Mouse (Mus musculus) common myeloid progenitor, adult 5-6 weeks (primary cell): Measurements from ENCODE around the gene Hacd3. TPM values are rescaled to one million over a fixed set of nuclear protein-coding genes. Genes with fewer than 3 reads are reported as not detected.

Experiments
- ATAC-seq: replicated peaks from 2 replicates; pipeline ENCODE4 v1.8.0; 2016; ENCODE audit warnings: low read depth, mild to moderate bottlenecking, moderate TSS enrichment, inconsistent platforms; ENCODE audit not compliant: poor library complexity, severe bottlenecking
- total RNA-seq: library from RNA; stranded (forward); fragments of 200-1000, 187-1606 nt; gene quantifications from 2 replicates; pipeline ENCODE4 v1.2.3, GENCODE M21; 2017

Hacd3 gene
- 53.3 and 55.0 TPM in 2 replicates for total RNA-seq

- ATAC-seq, result peak; percentile 82
Observed at GRCm38 (mm10) chr9:65020991-65021886, at the start of gene Hacd3. Gene Hacd3 (minus strand): TSS chr9:65021693.

- ATAC-seq, result no peak; the same call in 1 of the 2 replicates
Observed at GRCm38 (mm10) chr9:65070587-65070986, 49.1 kb upstream of the Hacd3 start.

GRCm38 (mm10) chr9:65064251-65064650, 42.8 kb upstream of the Hacd3 start:
- no peak for ATAC-seq

GRCm38 (mm10) chr9:65050981-65051380, 29.5 kb upstream of the Hacd3 start:
- no peak for ATAC-seq

- ATAC-seq, result no peak
Observed at GRCm38 (mm10) chr9:65049422-65049821, 27.9 kb upstream of the Hacd3 start.

GRCm38 (mm10) chr9:65046993-65047392, 25.5 kb upstream of the Hacd3 start:
- ATAC-seq, result no peak

- 0 out of 2 replicates have a peak, but pooled peaks have one; percentile 15 for ATAC-seq
Observed at GRCm38 (mm10) chr9:65041430-65041829, 19.9 kb upstream of the Hacd3 start.

GRCm38 (mm10) chr9:65036861-65037260, 15.4 kb upstream of the Hacd3 start:
- ATAC-seq, result no peak

- ATAC-seq, result no peak
Observed at GRCm38 (mm10) chr9:65036456-65036855, 15.0 kb upstream of the Hacd3 start.

- peak; percentile 95 for ATAC-seq
Observed at GRCm38 (mm10) chr9:65032269-65033108, 11.0 kb upstream of the Hacd3 start, which contains the start of gene Dpp8. Gene Dpp8 (plus strand): TSS chr9:65032414.

- 0 out of 2 replicates have a peak, but pooled peaks have one; percentile 1 for ATAC-seq
Observed at GRCm38 (mm10) chr9:65031894-65032268, 10.4 kb upstream of the Hacd3 start.

GRCm38 (mm10) chr9:65031355-65031754, 9.9 kb upstream of the Hacd3 start:
- ATAC-seq, result peak; percentile 53

- ATAC-seq, result no peak
Observed at GRCm38 (mm10) chr9:65028313-65028712, 6.8 kb upstream of the Hacd3 start.

- ATAC-seq, result no peak
Observed at GRCm38 (mm10) chr9:65027241-65027640, 5.7 kb upstream of the Hacd3 start.

- ATAC-seq, result no peak
Observed at GRCm38 (mm10) chr9:65023447-65023846, 2.0 kb upstream of the Hacd3 start.

- ATAC-seq, result no peak
Observed at GRCm38 (mm10) chr9:65022580-65023135, 1.2 kb upstream of the Hacd3 start.

- ATAC-seq, result peak; percentile 53; the same call in 1 of the 2 replicates
Observed at GRCm38 (mm10) chr9:65021887-65022579, 540 bp upstream of the Hacd3 start.

GRCm38 (mm10) chr9:65020128-65020527, 1.4 kb downstream of the Hacd3 start:
- ATAC-seq, result no peak

GRCm38 (mm10) chr9:65019146-65019545, 2.3 kb downstream of the Hacd3 start:
- no peak for ATAC-seq

- no peak for ATAC-seq
Observed at GRCm38 (mm10) chr9:65018588-65019121, 2.8 kb downstream of the Hacd3 start.
